Mouse (Mus musculus) limb, embryonic 12.5 days (tissue): Measurements from ENCODE around the gene Sbno2. TPM values are rescaled to one million over a fixed set of nuclear protein-coding genes. Genes with fewer than 3 reads are reported as not detected.
"Not testable (repeated sequence)": the region's sequence is repeated elsewhere in the genome, so short reads cannot be mapped to it uniquely, and the experiment has no call there.

ENCODE experiments used
- ATAC-seq: fragments of 200-750 bp; cut with Nextera tagmentation; 2 replicates; pipeline ENCODE4 v1.8.0; 2017; ENCODE audit warnings: low read depth, moderate TSS enrichment; ENCODE audit not compliant: insufficient number of reproducible peaks, insufficient read depth, low FRiP score, low TSS enrichment
- H3K27ac ChIP-seq: fragments of 300-500 bp; sonication (generic); 2 replicates; pipeline ENCODE4 v1.5.1; 2016; ENCODE audit warnings: mild to moderate bottlenecking, moderate library complexity
- H3K27me3 ChIP-seq: fragments of 300-500 bp; sonication (generic); 2 replicates; pipeline ENCODE4 v1.6.1; 2016; ENCODE audit warnings: mild to moderate bottlenecking, moderate library complexity
- H3K36me3 ChIP-seq: fragments of 300-500 bp; sonication (generic); 2 replicates; pipeline ENCODE4 v1.6.1; 2016; ENCODE audit warnings: mild to moderate bottlenecking, moderate library complexity
- H3K4me1 ChIP-seq: fragments of 300-500 bp; sonication (generic); replicated peaks from 2 replicates; pipeline ENCODE4 v1.6.1; 2016
- H3K4me2 ChIP-seq: fragments of 300-500 bp; sonication (generic); 2 replicates; pipeline ENCODE4 v1.6.1; 2016; ENCODE audit warnings: mild to moderate bottlenecking, moderate library complexity
- H3K4me3 ChIP-seq: fragments of 300-500 bp; sonication (generic); replicated peaks from 2 replicates; pipeline ENCODE4 v1.5.1; 2016; ENCODE audit warnings: mild to moderate bottlenecking
- H3K9ac ChIP-seq: fragments of 300-500 bp; sonication (generic); replicated peaks from 2 replicates; pipeline ENCODE4 v1.6.1; 2016; ENCODE audit warnings: mild to moderate bottlenecking, moderate library complexity
- H3K9me3 ChIP-seq: fragments of 300-500 bp; sonication (generic); 2 replicates; pipeline ENCODE4 v1.6.1; 2016; ENCODE audit warnings: mild to moderate bottlenecking, moderate library complexity
- WGBS: fragments of 180-500 bp; shearing (Covaris S2); methylation state at CpG from one replicate; pipeline ENCODE4 v1.1.7; 2016; 5-methylcytosine and 5-hydroxymethylcytosine counted together
- polyA plus RNA-seq: library from polyadenylated mRNA; unstranded; fragments of >200 nt; fragmentation: Nextera tagmentation; extraction: Ambion mirVana; gene quantifications from 2 replicates; pipeline ENCODE4 v1.2.1, GENCODE M21; 2016

Sbno2 gene
- polyA plus RNA-seq, 1 experiment from 2014 or later: 13.9 TPM

GRCm38 (mm10) chr10:80047041-80047565 is 58.3 kb downstream of the Sbno2 start, which contains the start of gene Gpx4:
Gene Gpx4 (plus strand): TSS chr10:80047166.
- no peak for ATAC-seq
- Histone ChIP-seq H3K27ac (peak within 1 kb of the TSS; percentile 71), H3K36me3 (no peaks in the 10 kb centered on the region), H3K27me3 (peaks cover 10% of the 10 kb centered on the region; the same call in 1 of the 2 replicates), H3K4me3 (no peak within 1 kb of the TSS), H3K4me1 (peaks cover 21% of the 10 kb centered on the region), H3K4me2 (no peak within 1 kb of the TSS), H3K9ac (peak within 1 kb of the TSS; percentile 13; the same call in 1 of the 2 replicates), H3K9me3 (no peaks in the 10 kb centered on the region)
- 42% methylated on average over 9 of the region's 9 CpGs for WGBS

- WGBS: 76% methylated on average over 5 of the region's 5 CpGs
- H3K4me3 ChIP-seq: no peak overlapping the region
- no peak for ATAC-seq
These were observed 59.6 kb downstream of the Sbno2 start for GRCm38 (mm10) chr10:80045766-80046165.

GRCm38 (mm10) chr10:80045364-80045763 is 60.0 kb downstream of the Sbno2 start:
- H3K9ac ChIP-seq, H3K27me3 ChIP-seq, H3K27ac ChIP-seq, H3K4me3 ChIP-seq, H3K4me2 ChIP-seq, H3K36me3 ChIP-seq, H3K9me3 ChIP-seq, ATAC-seq: not testable (repeated sequence)
- H3K4me1 ChIP-seq: peaks cover 18% of the 10 kb centered on the region
- 89% methylated on average over 3 of the region's 4 CpGs for WGBS

More at GRCm38 (mm10) chr10:80045766-80046165, 59.6 kb downstream of the Sbno2 start:
- H3K27me3 ChIP-seq: peaks cover 10% of the 10 kb centered on the region; the same call in 1 of the 2 replicates
- no peak overlapping the region for H3K9ac ChIP-seq
- no peaks in the 10 kb centered on the region for H3K9me3 ChIP-seq
- no peak overlapping the region for H3K27ac ChIP-seq
- no peaks in the 10 kb centered on the region for H3K36me3 ChIP-seq
- no peak overlapping the region for H3K4me2 ChIP-seq
- peaks cover 18% of the 10 kb centered on the region for H3K4me1 ChIP-seq

DNA sequence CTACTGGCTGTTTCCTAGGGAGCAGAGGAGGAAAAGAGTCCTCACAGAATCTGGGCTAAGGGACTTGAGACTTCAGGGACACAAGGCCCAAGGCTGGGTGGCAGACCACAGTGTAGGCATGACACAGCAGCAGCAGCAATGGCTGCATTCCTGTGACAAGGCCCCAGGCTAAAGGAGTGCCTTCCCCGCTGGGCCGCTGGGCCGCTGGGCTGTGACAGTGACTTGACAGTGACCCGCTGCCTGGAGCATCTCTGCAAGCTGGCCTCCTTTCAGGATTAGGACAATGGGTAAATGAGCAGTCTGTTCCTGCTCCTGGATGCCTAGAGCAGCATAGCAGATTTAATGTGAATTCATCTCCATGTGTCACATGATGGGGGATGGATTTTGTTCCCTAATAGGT is 61.3 kb downstream of the Sbno2 start:
- no peak for ATAC-seq
- H3K4me1 ChIP-seq: peaks cover 18% of the 10 kb centered on the region
- WGBS: 61% methylated on average over 4 of the region's 4 CpGs
- no peak overlapping the region for H3K9ac ChIP-seq
- H3K36me3 ChIP-seq: no peaks in the 10 kb centered on the region
- H3K4me3 ChIP-seq: no peak overlapping the region
- peaks cover 10% of the 10 kb centered on the region; the same call in 1 of the 2 replicates for H3K27me3 ChIP-seq
- H3K4me2 ChIP-seq: no peak overlapping the region
- no peak overlapping the region for H3K27ac ChIP-seq
- H3K9me3 ChIP-seq: no peaks in the 10 kb centered on the region

- not testable (repeated sequence) for H3K9ac ChIP-seq, H3K27me3 ChIP-seq, ATAC-seq, H3K9me3 ChIP-seq, H3K4me2 ChIP-seq, H3K4me3 ChIP-seq, H3K27ac ChIP-seq
- 88% methylated on average over 8 of the region's 8 CpGs for WGBS
- H3K36me3 ChIP-seq: peaks cover 19% of the 10 kb centered on the region
- peaks cover 13% of the 10 kb centered on the region for H3K4me1 ChIP-seq
These were observed 63.8 kb downstream of the Sbno2 start for GRCm38 (mm10) chr10:80041409-80042060.

- no peaks in the 10 kb centered on the region for H3K27me3 ChIP-seq
- H3K36me3 ChIP-seq: peaks cover 38% of the 10 kb centered on the region
- H3K4me3 ChIP-seq: peak within 1 kb of the TSS; percentile 82
- H3K4me2 ChIP-seq: peak within 1 kb of the TSS; percentile 89
- peaks cover 13% of the 10 kb centered on the region for H3K4me1 ChIP-seq
- 0 out of 2 replicates have a peak within 1 kb of the TSS, but pooled peaks have one; percentile 29 for H3K27ac ChIP-seq
- ATAC-seq: peak; percentile 94
- WGBS: under 1% methylated on average over 40 of the region's 40 CpGs
- no peaks in the 10 kb centered on the region for H3K9me3 ChIP-seq
- peak within 1 kb of the TSS; percentile 84 for H3K9ac ChIP-seq
These were observed 65.8 kb downstream of the Sbno2 start, which contains the start of gene Polr2e for GRCm38 (mm10) chr10:80039559-80039979. Gene Polr2e (minus strand): TSS chr10:80039795.

DNA sequence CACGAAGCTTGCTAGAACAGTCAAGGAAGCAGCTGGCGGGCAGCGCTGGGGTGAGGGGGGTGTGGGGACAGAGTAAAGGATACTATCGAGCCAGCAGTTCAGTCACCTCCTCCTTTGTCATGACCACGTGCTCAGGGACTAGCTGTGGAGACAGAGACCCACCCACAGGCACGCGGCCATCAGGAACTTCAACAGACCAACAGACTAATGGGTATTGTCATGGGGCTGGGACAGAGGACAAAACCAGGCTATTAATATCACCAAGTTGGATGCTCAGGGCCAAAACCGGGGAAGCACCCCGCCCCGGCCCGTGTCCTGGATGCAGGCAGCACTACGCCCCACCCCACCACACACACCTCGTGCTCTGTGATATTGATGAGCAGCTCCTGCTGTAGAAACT is 68.5 kb downstream of the Sbno2 start:
- H3K4me2 ChIP-seq: no peak overlapping the region
- 94% methylated on average over 13 of the region's 13 CpGs for WGBS
- no peak overlapping the region for H3K27ac ChIP-seq
- no peaks in the 10 kb centered on the region for H3K9me3 ChIP-seq
- peaks cover 13% of the 10 kb centered on the region for H3K4me1 ChIP-seq
- H3K9ac ChIP-seq: 0 out of 2 replicates have a peak overlapping the region, but pooled peaks have one; percentile 34
- peaks cover 41% of the 10 kb centered on the region for H3K36me3 ChIP-seq
- H3K4me3 ChIP-seq: no peak overlapping the region
- H3K27me3 ChIP-seq: no peaks in the 10 kb centered on the region
- no peak for ATAC-seq

DNA sequence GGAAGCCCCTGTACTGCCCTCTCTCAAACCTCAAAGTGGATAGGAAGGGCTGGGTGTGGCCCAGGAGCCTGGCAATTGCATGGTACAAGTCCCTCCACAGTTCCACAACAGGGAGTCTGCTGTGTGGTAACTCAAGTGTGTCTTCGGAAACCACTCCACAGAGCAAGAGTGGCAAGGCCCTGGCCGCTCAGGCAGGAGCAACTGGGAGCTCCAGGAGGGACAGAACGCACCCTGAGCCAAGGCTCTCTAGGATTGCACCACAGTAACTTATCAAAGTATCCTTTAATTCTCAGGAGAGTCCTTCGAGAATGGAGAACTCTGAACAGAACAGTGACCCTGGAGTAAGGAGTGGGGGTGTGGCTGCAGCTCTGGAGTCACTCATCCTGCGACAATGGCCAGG is 69.7 kb downstream of the Sbno2 start:
- H3K4me1 ChIP-seq: peaks cover 13% of the 10 kb centered on the region
- H3K9ac ChIP-seq: 0 out of 2 replicates have a peak overlapping the region, but pooled peaks have one; percentile 5
- no peak for ATAC-seq
- H3K27me3 ChIP-seq: no peaks in the 10 kb centered on the region
- WGBS: 91% methylated on average over 5 of the region's 5 CpGs
- H3K9me3 ChIP-seq: no peaks in the 10 kb centered on the region
- H3K27ac ChIP-seq: no peak overlapping the region
- H3K36me3 ChIP-seq: peaks cover 46% of the 10 kb centered on the region
- H3K4me3 ChIP-seq: no peak overlapping the region
- no peak overlapping the region for H3K4me2 ChIP-seq

DNA sequence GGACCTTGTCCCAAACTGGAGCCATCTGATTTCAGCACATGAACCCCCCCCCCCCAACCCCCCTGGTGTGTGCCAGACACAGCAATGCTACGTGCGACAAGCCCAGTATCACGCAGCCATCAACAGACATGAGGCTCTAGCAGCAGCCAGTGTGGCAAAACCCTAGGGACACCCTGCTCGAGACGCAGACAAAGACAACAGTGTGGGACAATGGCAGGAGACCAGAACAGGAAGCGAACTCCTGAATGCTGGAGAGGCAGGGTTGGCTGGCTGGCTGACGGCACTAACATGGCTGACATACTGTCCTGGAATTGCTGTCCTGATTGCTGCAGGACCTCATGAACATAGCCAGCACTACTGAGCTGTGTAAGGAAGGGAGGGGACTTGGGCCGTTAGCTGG is 70.2 kb downstream of the Sbno2 start:
- Histone ChIP-seq H3K4me3 (no peak overlapping the region), H3K36me3 (peaks cover 51% of the 10 kb centered on the region), H3K27me3 (no peaks in the 10 kb centered on the region), H3K9me3 (no peaks in the 10 kb centered on the region), H3K27ac (no peak overlapping the region), H3K9ac (0 out of 2 replicates have a peak overlapping the region, but pooled peaks have one; percentile 5), H3K4me1 (peaks cover 13% of the 10 kb centered on the region), H3K4me2 (no peak overlapping the region)
- 88% methylated on average over 8 of the region's 8 CpGs for WGBS
- ATAC-seq: no peak

DNA sequence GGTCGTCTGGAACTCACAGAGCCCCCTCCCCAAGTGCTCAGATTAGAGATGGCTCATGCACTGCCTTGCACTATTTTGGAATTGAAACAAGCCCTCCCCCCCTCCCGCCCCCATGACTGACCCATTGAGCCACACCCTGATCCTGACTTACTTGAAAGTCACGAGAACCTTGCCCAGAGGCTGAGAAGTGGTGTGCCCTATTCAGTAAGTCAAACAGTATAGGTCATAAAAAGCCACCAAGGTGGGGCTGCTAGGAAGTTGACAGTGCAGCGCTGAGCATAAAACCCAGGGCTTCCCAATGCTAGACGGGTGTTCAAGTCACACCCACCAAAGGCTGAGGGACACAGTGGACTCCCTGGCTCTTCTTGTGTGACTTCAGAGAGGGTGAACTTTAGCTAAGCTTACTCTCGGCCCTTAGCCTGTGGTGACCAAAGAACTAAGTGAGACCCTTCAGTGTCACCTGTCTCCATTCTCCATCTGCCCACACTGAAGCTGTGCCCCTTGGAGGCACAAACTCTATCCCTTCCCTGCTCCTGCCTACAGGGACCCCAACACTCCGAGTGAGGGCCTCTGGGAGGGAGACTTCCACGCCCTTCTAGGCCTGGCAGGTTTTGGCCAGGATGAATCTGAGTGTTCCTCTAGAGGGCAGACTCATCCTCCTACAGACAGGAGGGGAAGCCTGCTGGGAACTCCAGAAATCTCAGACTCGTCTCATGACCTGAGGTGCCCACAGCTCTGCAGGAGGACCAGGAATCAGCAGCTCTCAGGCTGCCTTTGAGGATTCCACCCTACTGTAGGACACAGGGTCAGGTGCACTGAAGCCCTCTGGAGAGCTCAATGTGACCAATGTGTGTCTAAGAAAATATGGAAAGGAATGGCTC is 71.6 kb downstream of the Sbno2 start:
- Histone ChIP-seq H3K27ac (no peak overlapping the region), H3K4me1 (peaks cover 10% of the 10 kb centered on the region), H3K27me3 (no peaks in the 10 kb centered on the region), H3K9ac (no peak overlapping the region), H3K4me3 (no peak overlapping the region), H3K9me3 (no peaks in the 10 kb centered on the region), H3K4me2 (no peak overlapping the region), H3K36me3 (peaks cover 58% of the 10 kb centered on the region)
- ATAC-seq: no peak; the same call in 1 of the 2 replicates
- 41% methylated on average over 9 of the region's 9 CpGs for WGBS
